14 mouse cellular contexts compared by ENCODE assay signal in the genomic region with DNA sequence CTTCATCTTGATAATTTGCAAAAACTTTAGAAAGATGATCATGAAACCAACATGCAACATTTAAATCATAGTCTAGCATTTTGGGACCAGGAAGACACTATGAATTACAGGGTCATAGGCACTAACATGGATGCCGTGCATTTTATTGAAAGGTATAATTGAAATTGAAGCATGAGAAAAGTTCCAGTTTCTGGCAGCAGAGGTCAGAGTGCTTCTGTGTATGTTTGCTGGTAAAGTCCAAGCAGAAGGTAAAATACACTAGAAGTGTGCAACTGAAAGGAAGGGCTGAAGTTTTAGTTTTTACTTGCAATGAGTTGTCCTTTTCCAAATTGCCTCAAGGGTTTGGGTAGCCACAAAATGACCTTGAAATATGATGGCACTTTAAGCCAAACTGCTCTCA. TPM values are rescaled to one million over a fixed set of nuclear protein-coding genes. Genes with fewer than 3 reads are reported as not detected.
DNase-seq lines count a peak whose midpoint lies in the region; ATAC-seq lines count a peak whose summit lies in the region.
"Had no signal": no experiment of that assay in that cellular context is flagged by ENCODE, and none has a peak within 500 bp of the region (broad histone marks: within the 10 kb centered on the region; RNA-seq: fewer than 3 reads in every experiment).

No protein-coding gene starts in this region.

- no peaks in the 10 kb centered on the region for H3K27me3 ChIP-seq in forebrain, embryonic 14.5 days (replicated peaks; ENCODE audit: control insufficient read depth, insufficient read depth, low read length)
- no peaks in the 10 kb centered on the region for H3K27me3 ChIP-seq in forebrain, embryonic 11.5 days (ENCODE audit: control insufficient read depth, insufficient read depth, low read length)
- no peaks in the 10 kb centered on the region for H3K27me3 ChIP-seq in kidney, embryonic 15.5 days
- H3K27me3 ChIP-seq: heart, embryonic 15.5 days; midbrain, embryonic 15.5 days had no signal

- no peak overlapping the region for H3K27ac ChIP-seq in forebrain, embryonic 14.5 days (ENCODE audit: low read depth, low read length)
- no peak overlapping the region for H3K27ac ChIP-seq in forebrain, embryonic 11.5 days (ENCODE audit: low read depth, low read length)
- no peak overlapping the region for H3K27ac ChIP-seq in kidney, embryonic 15.5 days
- H3K27ac ChIP-seq: heart, embryonic 15.5 days; midbrain, embryonic 15.5 days had no signal

- 44% methylated on average over 1 of the region's 1 CpGs for WGBS in forebrain, embryonic 14.5 days
- WGBS in forebrain, embryonic 11.5 days, result 56% methylated on average over 1 of the region's 1 CpGs
- 37% methylated on average over 1 of the region's 1 CpGs for WGBS in kidney, embryonic 15.5 days

- no peak overlapping the region for H3K9ac ChIP-seq in forebrain, embryonic 14.5 days (ENCODE audit: low read length)
- no peak overlapping the region for H3K9ac ChIP-seq in forebrain, embryonic 11.5 days (ENCODE audit: low read length)
- H3K9ac ChIP-seq in kidney, embryonic 15.5 days, result no peak overlapping the region
- H3K9ac ChIP-seq: heart, embryonic 15.5 days; midbrain, embryonic 15.5 days had no signal

- H3K9me3 ChIP-seq in forebrain, embryonic 14.5 days (replicated peaks; ENCODE audit: control insufficient read depth, low read length), result no peaks in the 10 kb centered on the region
- H3K9me3 ChIP-seq in forebrain, embryonic 11.5 days (ENCODE audit: control insufficient read depth, low read length), result no peaks in the 10 kb centered on the region
- no peaks in the 10 kb centered on the region for H3K9me3 ChIP-seq in kidney, embryonic 15.5 days (replicated peaks)
- H3K9me3 ChIP-seq: heart, embryonic 15.5 days; midbrain, embryonic 15.5 days had no signal

- ATAC-seq in forebrain, embryonic 14.5 days, result no peak
- no peak for ATAC-seq in forebrain, embryonic 11.5 days (replicated peaks; ENCODE audit: low FRiP score)
- ATAC-seq in kidney, embryonic 15.5 days (replicated peaks; ENCODE audit: low FRiP score), result no peak
- no peak for ATAC-seq in CD4-positive, CD25-positive, alpha-beta regulatory T cell, adult 4 months
- ATAC-seq: inflammation-experienced regulatory T-cells, adult 6 months; midbrain, embryonic 15.5 days had no signal

- no peaks in the 10 kb centered on the region for H3K4me1 ChIP-seq in forebrain, embryonic 14.5 days (ENCODE audit: control insufficient read depth, insufficient read depth, low read length)
- no peaks in the 10 kb centered on the region for H3K4me1 ChIP-seq in forebrain, embryonic 11.5 days (replicated peaks; ENCODE audit: control insufficient read depth, insufficient read depth, low read length)
- H3K4me1 ChIP-seq in kidney, embryonic 15.5 days, result no peaks in the 10 kb centered on the region
- H3K4me1 ChIP-seq: heart, embryonic 15.5 days; midbrain, embryonic 15.5 days had no signal

- H3K4me2 ChIP-seq in forebrain, embryonic 14.5 days (ENCODE audit: low read length), result no peak overlapping the region
- H3K4me2 ChIP-seq in forebrain, embryonic 11.5 days (ENCODE audit: low read depth, low read length, severe bottlenecking), result no peak overlapping the region
- H3K4me2 ChIP-seq in kidney, embryonic 15.5 days, result no peak overlapping the region
- H3K4me2 ChIP-seq: heart, embryonic 15.5 days; midbrain, embryonic 15.5 days had no signal

- no peaks in the 10 kb centered on the region for H3K36me3 ChIP-seq in forebrain, embryonic 14.5 days (ENCODE audit: control insufficient read depth, insufficient read depth, low read length)
- no peaks in the 10 kb centered on the region for H3K36me3 ChIP-seq in forebrain, embryonic 11.5 days (ENCODE audit: control insufficient read depth, insufficient read depth, low read length)
- H3K36me3 ChIP-seq in kidney, embryonic 15.5 days, result no peaks in the 10 kb centered on the region
- H3K36me3 ChIP-seq: heart, embryonic 15.5 days; midbrain, embryonic 15.5 days had no signal

- peak; percentile 21 for DNase-seq in forebrain, embryonic 14.5 days (ENCODE audit: low spot score)
- no peak for DNase-seq in forebrain, embryonic 11.5 days (ENCODE audit: low spot score)
- DNase-seq in kidney, postnatal 36 days, result peak; percentile 31 to 32
- DNase-seq in 416B (ENCODE audit: low read depth) (peak; percentile 61), R1 (ENCODE audit: low read depth, low spot score) (peak; percentile 13)
- DNase-seq in natural killer cell, adult 2 months (ENCODE audit: low spot score in 2 of 2), result no peak
- DNase-seq: cerebellum, postnatal 36 days; gastrocnemius, postnatal 36 days; thymus, postnatal 36 days had no signal

- H3K4me3 ChIP-seq in forebrain, embryonic 14.5 days (ENCODE audit: low read depth, low read length), result no peak overlapping the region
- no peak overlapping the region for H3K4me3 ChIP-seq in forebrain, embryonic 11.5 days (ENCODE audit: low read depth, low read length)
- no peak overlapping the region for H3K4me3 ChIP-seq in kidney, embryonic 15.5 days (replicated peaks)
- H3K4me3 ChIP-seq: heart, embryonic 15.5 days; midbrain, embryonic 15.5 days had no signal

RNA-seq across cellular contexts. Expression of a gene that starts 32.5 kb away (rescaled TPM):
- 4.4 and 9.6 TPM in 2 replicates for polyA plus RNA-seq in forebrain, embryonic 14.5 days (2014; fragmentation: Nextera tagmentation; extraction: Ambion mirVana)
- polyA plus RNA-seq in forebrain, embryonic 11.5 days (2014; fragmentation: Nextera tagmentation; extraction: Ambion mirVana), result 1.3 and 1.4 TPM in 2 replicates
- polyA plus RNA-seq in kidney, embryonic 15.5 days (2015; fragmentation: Nextera tagmentation; extraction: Ambion mirVana), result 12.2 and 16.4 TPM in 2 replicates
- polyA plus RNA-seq in CD4-positive, CD25-positive, alpha-beta regulatory T cell, adult 4 months (2017; shearing (Covaris generic)), result under 1 TPM; 0.22 to 0.31 TPM

RNA-seq across cellular contexts. Expression of a gene that starts 32.7 kb away (rescaled TPM):
- polyA plus RNA-seq in forebrain, embryonic 14.5 days (2014; fragmentation: Nextera tagmentation; extraction: Ambion mirVana), result 0.59 TPM in 1 of 2 replicates, not detected in the other
- polyA plus RNA-seq in forebrain, embryonic 11.5 days (2014; fragmentation: Nextera tagmentation; extraction: Ambion mirVana), result 0.68 and 1.5 TPM in 2 replicates
- 3.1 and 3.5 TPM in 2 replicates for polyA plus RNA-seq in kidney, embryonic 15.5 days (2015; fragmentation: Nextera tagmentation; extraction: Ambion mirVana)
- polyA plus RNA-seq in CD4-positive, CD25-positive, alpha-beta regulatory T cell, adult 4 months (2017; shearing (Covaris generic)), result not detected
- polyA plus RNA-seq: inflammation-experienced regulatory T-cells, adult 6 months; midbrain, embryonic 15.5 days had no signal

Comparison
In these comparisons a context has a peak if more than half of its experiments do, and no peak if none do; other contexts are left out.
1. DNase-seq: peak in forebrain, embryonic 14.5 days (single experiment), kidney, postnatal 36 days (2 of 2), 416B (single experiment) and R1 (single experiment); none in forebrain, embryonic 11.5 days (single experiment) and natural killer cell, adult 2 months (0 of 2).